Mouse (Mus musculus) T-helper 1 cell (primary cell): ENCODE data around the gene 2210016L21Rik.
"Not testable (repeated sequence)": the region's sequence is repeated elsewhere in the genome, so short reads cannot be mapped to it uniquely, and the experiment has no call there.

ENCODE experiments used
- in situ Hi-C: fragments of 300-600 bp; cut with MboI, MseI; formaldehyde crosslinking; loops from one replicate; pipeline ENCODE4 v1.15.1; 2025; ENCODE audit warnings: high pct_unique_total_duplicates

2210016L21Rik gene

DNA sequence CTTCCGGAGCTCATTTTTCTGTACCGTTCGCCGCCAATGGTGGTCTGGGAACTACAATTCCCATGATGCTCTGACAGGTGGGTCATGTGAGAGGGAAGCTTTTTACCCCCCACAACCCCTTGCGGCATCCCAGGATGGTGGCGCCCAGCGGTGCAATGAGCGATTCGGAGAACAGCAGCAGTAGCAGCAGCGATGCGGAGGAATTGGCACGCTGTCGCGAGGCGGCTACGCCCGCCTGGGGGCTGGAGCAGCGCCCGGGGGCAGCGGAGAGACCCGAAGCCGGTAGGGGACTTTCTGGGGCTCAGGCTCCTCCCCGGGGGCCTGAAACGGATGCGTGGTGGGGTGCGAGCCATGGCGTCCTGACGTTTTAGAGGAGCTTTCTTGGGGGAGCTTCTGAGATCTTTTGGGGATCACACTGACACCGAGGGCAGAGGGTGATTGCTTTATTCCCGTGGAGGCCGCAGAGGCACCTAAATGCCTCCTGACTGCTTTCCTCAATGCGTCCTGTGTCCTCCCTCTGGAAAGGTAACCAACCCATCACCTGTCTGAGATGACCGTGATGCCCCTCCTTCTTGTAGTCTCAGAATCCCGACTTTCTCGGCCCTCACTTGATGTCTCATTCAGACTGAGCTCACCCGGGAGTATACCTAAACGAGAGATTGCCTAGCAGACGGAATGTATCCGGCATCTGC, at the start of gene 2210016L21Rik:
TSS of gene 2210016L21Rik (plus strand) at position 85 of the 692 bp plus-strand sequence.
- in situ Hi-C loops = no loop called here

DNA sequence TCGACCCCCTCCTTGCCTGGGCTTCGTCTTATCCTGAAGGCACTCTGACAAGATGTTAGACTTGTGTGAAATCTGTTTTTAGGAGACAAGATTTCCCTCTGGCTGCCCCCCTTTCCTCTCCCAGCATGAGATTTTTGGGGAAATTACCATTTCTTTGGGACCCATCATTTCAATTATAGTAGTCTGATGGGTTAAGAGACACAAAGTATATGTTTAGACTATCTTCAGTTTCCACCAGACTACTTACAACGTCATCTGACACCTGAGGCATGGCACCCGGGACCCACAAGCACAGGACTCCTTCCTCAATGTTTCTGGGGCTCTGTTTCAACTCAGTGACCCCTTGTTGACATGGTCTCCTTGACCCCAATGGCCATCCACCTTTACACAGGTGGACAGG, 46.4 kb upstream of the 2210016L21Rik start:
- in situ Hi-C loops = no loop called here

DNA sequence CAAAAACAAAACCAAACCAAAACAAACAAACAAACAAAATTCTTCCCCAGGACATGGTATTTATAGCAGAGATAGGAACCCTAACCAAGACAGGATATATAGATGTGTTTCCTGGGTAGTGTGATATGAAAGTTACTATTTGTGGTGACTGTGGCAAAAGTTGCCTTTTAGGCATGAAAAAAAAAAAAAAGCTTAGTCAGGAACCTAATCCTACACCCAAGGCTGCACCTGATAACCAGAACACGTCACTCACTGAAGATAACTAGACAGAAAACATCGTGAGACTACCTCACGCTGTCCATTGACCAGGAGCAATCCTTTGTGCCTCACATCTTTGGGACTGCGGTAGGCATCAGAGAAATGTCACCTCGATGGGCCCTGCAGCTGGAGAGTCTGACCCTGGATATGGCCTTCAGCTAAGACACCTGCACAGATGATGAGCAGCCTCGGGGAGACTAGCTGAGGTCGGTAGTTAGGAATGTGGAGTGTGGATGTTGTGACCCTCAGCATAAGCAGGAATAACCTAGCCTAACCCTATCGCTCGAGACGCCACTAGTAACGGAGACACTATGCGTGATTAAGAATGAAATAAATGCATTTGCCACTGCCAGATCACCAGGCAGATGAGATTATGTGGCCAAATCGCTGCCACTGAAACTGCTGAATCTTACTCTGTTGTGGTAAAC, 45.1 kb upstream of the 2210016L21Rik start, which contains the start of gene Oasl2:
TSS of gene Oasl2 (plus strand) at position 249 of the 686 bp plus-strand sequence.
- in situ Hi-C loops = no loop called here

DNA sequence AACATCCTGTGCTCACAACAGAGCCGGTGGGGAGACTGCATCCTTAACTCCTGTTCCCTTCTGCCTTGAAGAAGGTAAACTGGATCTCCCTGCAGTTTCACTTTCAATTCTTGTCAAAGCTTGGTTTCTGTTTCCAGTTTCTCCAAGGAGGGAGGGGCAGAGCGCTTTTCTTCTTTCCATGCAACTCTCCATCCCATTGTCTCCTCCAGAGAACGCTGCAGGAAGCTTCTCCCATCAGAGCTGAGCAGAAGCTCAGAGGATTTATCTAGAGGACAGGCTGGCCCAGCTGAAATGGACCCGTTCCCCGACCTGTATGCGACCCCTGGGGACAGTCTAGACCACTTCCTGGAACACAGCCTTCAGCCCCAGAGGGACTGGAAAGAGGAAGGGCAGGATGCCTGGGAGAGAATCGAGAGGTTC, 44.6 kb upstream of the 2210016L21Rik start:
- in situ Hi-C loops = no loop called here

DNA sequence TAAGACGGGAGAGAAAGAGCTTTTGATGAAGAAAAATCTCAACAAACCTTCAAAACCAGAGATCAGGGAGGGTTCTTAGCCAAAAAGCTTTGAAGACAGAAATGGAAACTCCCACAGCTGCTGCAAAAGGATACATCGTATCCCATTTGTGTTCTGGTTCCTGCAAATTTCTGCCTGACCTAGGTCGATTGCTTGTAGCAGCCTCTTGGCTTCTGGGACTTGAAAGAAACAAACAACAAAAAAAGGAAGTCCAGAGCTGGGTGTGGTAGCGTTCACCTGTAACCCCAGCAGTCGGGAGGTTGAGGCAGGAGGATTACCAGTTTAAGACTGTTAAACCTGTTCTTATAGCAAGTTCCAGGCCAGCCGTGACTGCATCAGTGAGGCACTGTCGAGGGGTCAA, 43.1 kb upstream of the 2210016L21Rik start:
- in situ Hi-C loops = no loop called here

DNA sequence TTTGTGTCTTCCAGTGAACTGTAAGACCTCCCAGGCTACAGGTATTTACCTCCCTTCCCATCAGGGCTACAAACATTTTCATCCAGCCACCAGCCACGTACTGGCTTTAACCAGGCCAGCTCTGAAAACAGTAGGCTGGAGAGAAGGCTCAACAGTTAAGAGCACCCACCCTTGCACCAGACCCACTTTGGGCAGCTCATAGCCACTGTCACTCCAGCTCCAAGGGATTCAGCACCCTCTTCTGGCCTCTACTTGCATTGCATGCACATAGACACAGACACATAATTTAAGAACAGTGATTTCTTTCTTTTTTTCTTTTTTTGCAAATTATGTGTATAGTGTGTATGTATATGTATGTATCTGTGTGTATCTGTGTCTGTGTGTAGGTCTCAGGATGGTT, 39.5 kb upstream of the 2210016L21Rik start:
- in situ Hi-C loops = no loop called here

DNA sequence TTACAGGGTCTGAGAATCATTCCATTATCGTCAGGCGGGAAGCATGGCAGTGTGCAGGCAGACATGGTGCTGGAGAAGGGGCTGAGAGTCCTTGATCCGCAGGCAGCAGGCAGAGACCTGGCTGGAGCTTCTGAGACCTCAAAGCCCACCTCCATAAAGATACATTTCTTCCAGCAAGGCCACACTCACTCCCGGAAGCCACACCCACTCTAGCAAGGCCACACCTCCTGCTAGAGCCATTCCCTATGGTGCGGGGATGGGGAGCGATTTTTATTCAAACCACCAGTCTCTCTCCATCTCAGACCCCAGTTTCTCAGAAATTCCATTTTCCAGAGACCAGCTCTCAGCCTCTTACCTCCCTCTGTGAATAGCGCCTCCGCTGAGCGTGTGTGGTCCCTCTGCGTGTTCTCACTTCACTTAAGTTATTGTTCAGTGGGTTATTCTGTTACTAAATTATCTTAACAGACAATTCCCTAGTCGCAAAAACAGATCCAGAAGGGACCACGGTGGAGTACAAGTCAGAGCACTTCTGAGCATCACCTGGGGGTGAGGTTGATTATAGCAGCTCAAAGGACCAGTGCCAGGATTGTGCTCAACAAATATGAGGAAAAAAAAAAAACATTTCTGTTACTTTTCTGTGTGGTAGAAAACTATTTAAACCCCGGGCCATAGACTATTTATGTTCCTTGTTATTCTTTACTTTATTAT, 33.2 kb upstream of the 2210016L21Rik start:
- in situ Hi-C loops = no loop called here

DNA sequence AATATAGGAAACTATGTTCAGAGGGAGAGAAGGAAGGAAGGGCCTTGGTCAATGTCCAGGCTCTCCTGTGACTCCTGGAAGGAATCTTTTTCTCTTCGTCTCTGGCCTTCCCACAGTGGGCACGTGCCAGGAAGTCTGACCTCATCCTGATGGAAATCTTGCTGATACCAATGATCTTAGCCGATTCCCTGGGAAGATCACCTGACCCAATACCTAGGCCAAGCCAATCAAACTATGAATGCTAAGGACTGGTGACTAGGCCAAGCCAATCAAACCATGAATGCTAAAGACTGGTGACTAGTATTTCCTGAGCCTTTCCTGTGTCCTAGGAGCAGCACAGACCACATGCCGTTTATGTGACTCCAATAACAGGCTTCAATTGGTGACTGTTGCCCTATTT, 28.3 kb upstream of the 2210016L21Rik start:
- in situ Hi-C loops = no loop called here

DNA sequence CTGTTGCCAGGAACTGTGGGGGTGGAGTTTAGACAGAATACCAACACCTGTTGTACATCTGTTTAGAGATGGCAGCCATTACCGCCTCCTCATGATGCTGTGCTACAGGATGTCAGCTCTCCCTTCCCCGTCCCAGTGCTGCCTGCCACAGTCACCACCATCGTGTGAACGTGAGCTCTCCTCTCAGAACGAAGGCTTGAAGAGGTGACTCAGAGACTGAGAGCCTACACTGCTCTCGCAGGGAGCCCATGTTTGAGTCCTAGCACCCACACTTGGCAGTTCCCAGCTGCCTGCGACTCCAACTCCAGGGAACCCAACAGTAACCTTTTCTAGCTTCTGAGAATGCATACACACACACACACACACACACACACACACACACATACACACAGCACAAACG, 27.1 kb upstream of the 2210016L21Rik start:
- in situ Hi-C loops = no loop called here

DNA sequence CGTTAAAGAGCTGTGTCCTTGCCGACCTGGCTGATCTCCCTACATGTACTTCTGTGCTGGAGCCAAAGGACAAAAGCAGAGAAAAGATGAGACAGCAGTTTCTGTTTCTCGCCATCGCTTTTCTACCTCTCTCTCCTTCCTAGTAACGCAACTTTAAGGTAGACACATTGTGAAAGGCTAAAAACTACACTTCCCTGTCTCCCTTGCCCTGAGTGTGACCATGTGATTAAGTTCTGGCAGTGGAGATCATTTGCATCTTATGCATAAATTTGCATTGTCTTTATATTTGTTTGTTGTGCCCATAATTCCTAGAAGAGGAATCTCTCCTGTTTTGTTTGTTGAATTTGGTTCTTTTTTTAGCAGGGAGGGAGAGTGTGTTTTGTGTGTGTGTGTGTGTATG, 26.1 kb upstream of the 2210016L21Rik start:
- in situ Hi-C loops = no loop called here

DNA sequence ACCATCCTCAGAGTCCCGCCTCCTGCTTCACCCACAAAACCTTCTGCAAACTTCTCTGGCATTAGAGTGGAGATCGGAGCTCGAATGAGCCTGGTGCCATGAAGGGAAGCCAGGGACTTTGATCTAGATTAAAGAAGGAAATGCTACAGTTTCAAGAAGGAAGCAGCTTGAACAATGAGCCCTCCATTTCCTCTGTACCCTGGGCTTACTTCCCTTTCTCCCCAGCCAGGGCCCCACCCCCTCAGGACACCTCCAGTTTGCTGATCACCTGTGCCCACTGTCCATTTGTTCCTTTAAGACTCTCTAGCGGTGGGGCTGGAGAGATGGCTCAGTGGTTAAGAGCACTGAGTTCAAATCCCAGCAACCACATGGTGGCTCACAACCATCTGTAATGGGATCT, 25.2 kb upstream of the 2210016L21Rik start:
- in situ Hi-C loops = no loop called here

DNA sequence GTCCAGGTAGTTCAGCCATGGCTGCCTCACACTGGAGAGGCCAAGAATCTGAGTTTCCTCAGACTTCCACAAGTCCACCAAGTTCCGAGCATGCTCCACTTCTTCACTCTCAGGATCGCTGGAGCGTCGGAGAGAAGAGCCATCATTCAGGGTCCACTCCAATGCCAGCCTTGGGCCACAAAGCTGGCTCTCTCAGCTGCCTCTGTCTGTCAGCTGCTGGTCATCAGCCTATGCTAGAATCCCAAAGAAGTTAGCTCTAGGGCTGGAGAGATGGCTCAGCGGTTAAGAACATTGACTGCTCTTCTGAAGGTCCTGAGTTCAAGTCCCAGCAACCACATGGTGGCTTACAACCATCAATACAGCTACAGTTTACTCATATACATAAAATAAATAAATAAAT, 24.6 kb upstream of the 2210016L21Rik start:
- in situ Hi-C loops = not testable (repeated sequence)

DNA sequence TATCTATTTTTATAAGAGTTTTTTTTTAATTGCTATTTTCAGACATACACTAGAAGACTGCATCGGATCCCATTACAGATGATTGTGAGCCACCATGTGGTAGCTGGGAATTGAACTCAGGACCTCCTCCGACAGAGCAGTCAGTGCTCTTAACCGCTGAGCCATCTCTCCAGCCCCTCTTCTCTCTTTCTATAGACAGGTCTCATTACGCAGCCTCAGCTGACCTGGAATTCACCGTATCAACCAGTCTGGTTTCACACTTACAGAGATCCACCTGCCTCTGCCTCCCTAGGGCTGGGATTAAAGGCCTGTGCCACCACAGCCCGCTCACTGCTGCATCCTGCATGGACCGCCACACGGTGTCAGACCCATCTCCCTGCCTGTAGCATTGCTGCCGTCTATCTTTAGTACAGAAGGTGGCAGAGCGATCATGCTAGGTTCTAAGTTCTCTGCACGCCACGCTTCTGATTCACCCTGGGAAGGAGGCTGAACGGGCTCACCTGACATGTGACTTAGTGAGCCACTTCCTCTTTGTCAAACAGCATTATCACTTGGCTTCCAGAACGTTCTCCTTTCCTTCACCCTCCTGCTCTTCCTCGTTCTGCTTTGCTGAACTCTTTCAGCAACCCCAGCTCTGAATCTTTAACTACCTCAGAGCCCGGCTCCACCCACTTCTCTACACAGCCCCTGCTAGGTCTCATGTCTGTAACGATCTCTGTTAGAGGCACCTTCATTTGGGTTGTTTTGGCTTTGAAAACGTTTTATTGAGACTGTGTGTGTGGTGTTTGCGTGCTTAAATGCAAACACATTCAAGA, 20.2 kb upstream of the 2210016L21Rik start:
- in situ Hi-C loops = no loop called here

DNA sequence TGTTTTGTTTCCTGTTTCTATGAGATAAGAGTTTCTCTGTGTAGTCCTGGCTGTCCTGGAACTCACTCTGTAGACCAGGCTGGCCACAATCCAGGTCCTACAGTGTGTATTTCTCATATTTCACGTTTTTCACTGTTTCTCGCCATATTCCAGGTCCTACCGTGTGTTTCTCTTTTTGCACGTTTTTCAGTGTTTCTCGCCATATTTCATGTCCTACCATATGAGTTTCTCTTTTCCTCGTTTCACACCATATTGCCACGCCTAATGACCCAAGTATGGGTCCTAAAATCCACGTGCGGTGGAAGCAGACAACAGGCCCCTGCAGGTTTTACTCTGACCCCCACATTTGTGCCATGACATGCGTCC, 19.6 kb upstream of the 2210016L21Rik start:
- in situ Hi-C loops = no loop called here

DNA sequence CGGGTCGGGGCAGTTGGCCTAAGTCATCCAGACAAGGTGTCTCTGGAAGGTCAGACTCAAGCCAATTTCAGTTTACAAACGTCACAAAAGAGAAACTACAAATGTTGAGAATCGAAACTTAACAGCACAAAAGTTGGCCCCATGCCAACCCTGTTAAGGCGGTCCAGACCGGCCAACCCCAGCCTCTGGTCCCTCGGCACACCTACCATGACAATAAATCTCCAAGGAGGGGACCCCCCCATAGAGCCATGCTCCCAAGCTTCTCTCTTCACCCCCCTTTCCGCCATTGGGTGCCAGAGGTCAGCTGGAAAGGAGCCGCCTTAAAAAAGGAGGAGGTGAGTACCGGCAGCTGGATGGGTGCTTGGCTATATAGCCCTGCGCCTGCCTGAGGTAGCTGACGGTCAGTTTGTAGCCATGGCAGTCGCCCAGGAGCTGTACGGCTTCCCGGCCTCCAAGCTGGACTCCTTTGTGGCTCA, 18.9 kb upstream of the 2210016L21Rik start, which contains the start of gene Oasl1:
TSS of gene Oasl1 (plus strand) at position 243 of the 476 bp plus-strand sequence.
- in situ Hi-C loops = no loop called here

DNA sequence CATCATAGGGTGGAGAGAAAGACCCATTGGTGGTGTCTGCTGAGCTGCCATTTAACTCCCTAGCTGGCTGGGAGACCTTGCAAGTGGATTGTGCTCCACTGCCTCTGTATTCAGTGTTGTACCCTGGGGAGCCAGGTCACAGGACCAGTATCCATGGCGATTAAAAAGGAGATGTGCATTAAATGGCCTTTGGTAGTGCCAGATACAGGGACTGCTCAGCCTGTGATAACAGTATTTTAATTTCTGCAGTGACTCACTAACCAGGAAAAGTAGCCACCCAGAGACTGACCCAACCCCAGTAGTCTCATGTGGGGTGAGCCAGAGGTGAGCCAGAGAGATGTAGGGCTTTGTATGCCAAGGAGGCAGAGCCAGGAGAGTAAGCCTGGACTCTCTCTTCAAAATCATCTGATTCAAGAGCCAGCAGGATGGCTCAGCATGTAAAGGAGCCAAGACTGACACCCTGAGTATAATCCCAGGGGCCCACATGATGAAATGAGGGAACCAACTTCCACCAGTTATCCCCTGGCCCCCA, 15.7 kb upstream of the 2210016L21Rik start:
- in situ Hi-C loops = no loop called here

DNA sequence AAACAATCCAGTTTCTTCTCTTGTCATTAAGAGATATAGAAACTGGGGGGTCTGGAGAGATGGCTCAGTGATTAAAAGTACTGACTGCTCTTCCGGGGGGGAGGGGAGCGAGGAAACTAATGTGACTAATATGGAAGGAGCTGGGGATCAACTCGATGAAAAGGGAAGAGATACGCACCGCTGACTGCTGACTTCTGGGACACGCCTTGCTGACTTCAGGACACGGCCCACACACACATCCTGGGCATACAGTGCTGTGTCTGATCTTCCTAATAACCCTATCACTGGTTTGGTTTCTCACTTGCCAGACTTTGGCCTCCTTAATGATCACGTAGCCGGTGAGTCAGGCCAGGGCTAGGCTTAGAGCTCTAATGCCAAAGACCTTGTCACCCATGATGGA, 15.2 kb upstream of the 2210016L21Rik start:
- in situ Hi-C loops = no loop called here

DNA sequence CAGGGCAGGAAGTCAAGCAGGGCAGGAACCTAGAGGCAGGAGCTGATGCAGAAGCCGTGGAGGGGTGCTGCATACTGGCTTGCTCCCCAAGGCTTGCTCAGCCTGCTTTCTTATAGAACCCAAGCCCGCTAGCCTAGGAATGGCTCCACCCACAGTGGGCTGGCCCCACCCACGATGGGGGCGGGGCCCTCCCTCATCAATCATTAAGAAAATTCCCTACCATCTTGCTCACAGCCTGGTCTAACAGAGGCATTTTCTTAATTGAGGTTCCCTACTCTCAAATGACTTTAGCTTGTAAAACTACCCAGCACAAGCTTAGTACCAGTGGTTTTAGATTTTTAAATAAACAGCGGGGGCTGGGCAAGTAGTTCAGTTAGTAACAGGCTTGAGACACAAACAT, 10.3 kb upstream of the 2210016L21Rik start:
- in situ Hi-C loops = no loop called here

DNA sequence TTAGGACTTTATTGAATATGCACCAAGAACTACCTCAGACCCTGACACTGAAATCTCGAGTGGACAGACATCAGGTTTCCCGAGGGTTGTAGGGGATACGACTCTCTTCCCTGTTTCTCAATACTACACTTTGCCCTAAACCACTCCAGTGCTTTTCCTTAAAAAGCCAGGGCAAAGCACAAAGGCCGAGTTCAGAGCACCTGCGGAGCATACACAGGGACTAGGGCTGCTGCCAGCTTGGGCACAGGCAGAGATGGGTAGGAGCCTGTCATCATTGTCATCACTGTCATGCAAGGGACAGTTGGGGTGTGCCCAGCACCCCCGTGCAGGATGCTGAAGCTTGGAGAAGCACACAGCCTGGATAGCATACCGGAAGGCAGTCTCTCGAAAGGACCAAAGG, 8.8 kb upstream of the 2210016L21Rik start:
- in situ Hi-C loops = no loop called here

DNA sequence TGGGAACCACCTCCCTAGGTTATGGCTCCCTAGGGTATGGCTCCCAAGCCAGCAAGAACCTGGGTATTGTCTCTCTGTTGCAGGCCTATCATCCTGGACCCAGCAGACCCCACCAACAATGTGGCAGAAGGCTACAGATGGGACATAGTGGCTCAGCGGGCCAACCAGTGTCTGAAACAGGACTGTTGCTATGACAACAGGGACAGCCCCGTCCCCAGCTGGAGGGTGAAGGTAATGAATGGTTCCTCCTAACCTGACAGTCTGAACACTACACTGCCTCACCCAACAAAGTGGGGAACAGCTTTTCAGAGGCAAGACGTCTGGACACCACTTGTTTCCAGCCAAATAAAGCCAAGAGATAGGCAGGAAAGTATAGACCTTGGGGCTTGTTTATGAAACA, 6.1 kb upstream of the 2210016L21Rik start:
- in situ Hi-C loops = no loop called here

DNA sequence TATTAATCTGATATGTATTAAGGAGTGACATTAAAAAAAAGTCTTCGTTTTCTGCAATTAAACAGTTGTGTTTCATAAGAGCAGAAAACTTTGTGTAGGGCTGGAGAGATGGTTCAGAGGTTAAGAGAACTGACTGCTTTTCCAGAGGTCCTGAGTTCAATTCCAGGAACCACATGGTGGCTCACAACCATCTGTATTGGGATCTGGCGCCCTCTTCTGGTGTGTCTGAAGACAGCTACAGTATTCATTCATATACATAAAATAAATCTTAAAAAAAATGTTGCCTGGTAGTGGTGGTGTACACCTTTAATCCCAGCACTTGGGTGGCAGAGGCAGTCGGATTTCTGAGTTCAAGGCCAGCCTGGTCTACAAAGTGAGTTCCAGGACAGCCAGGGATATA, 820 bp upstream of the 2210016L21Rik start:
- in situ Hi-C loops = not testable (repeated sequence)
